Mouse (Mus musculus): ENCODE measurements around the gene Slc22a6.

DNA sequence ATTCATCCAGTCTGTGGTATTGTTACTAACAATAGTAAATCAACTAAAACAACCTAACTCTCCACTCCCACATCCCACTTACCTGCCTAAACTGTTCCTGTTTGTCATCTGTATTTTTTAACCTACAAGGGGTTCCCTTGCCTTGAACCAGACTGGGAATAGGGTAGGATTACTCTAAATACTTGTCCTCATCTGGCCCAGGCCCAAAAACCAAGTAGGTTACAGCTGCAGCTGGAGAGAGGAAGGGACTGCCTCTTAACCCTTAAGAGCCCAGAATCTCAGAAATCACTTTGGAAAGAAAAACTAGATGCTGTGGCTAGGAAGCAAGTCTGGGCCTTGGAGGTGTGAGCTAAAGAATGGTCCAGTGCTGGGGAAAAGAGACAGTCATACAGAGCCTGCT lies 38.0 kb downstream of the Slc22a6 start:
- TF ChIP-seq POLR2AphosphoS2 (IDR thresholded peaks at IDR 0.05; ENCODE audit: low read depth, low read length) (no peak), ZC3H11A (IDR thresholded peaks at IDR 0.05; ENCODE audit: low read depth, low read length) (no peak), JUND (conservative IDR thresholded peaks at IDR 0.05; ENCODE audit: low read depth, low read length) (no peak)
